Mouse (Mus musculus) brown adipose tissue, adult 24 weeks (tissue): Measurements from ENCODE around the gene Brd2. TPM values are rescaled to one million over a fixed set of nuclear protein-coding genes. Genes with fewer than 3 reads are reported as not detected.

Source experiments
- H3K27ac ChIP-seq: fragments of 200-500 bp; replicated peaks from 2 replicates; pipeline ENCODE4 v1.5.1; 2012; ENCODE audit warnings: low read depth, mild to moderate bottlenecking, low read length
- H3K4me1 ChIP-seq: fragments of 200-500 bp; 2 replicates; pipeline ENCODE4 v1.6.1; 2012; ENCODE audit warnings: low read length, mixed read lengths; ENCODE audit not compliant: control insufficient read depth, insufficient read depth, insufficient read length
- H3K4me3 ChIP-seq: fragments of 200-500 bp; 2 replicates; pipeline ENCODE4 v1.5.1; 2012; ENCODE audit warnings: low read depth, mild to moderate bottlenecking, low read length, moderate library complexity; ENCODE audit not compliant: insufficient read depth
- polyA plus RNA-seq: library from polyadenylated mRNA; stranded (reverse); fragments of >200 nt; gene quantifications from 2 replicates; pipeline ENCODE4 v1.2.4, GENCODE M21; 2012; ENCODE audit not compliant: missing spikeins, insufficient read depth, insufficient read length

The Brd2 gene
- polyA plus RNA-seq, 1 experiment: 86.3 TPM

DNA sequence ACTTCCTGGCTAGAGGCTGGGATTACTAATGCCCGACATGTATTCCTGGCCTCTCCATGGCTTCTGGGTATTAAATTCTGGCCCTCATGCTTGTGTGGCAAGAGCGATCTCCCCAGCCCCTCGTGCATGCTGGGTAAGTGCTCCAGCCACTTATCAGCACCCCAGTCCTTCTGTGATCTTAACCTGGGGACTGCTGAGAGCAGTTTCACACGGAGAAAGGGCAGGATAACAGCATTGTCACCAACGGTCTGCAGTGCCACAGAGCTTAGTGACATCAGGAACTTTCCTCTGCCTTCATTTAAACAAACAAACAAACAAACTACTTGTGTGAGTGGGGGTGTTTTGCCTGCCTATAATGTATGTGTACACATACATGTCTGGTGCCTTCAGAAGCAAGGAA is 17.8 kb upstream of the Brd2 start:
- no peak overlapping the region for H3K27ac ChIP-seq
- H3K4me1 ChIP-seq: no peaks in the 10 kb centered on the region
- no peak overlapping the region for H3K4me3 ChIP-seq

DNA sequence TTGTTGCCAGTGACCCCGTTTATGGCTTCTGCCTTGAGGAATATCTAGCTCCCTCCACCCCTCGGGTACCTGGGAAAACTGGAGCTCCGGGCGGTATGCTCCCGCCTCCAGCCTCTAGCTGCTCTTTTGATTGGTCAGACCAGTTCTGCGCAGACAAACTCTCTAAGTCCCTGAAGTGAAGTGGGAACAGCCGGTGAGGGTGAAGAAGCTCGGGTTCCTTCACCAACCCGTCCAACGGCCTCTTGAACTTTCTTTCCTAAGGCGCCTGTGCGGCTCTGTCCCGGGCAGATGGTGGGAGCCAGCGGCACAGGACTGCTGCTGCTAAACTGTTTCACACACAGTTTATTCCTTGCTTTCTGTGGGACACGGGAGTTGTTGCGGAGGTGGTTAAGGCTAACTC is 17.0 kb upstream of the Brd2 start:
- Histone ChIP-seq H3K4me3 (peak overlapping the region; percentile 30), H3K27ac (peak overlapping the region; percentile 39; the same call in 1 of the 2 replicates), H3K4me1 (no peaks in the 10 kb centered on the region)

DNA sequence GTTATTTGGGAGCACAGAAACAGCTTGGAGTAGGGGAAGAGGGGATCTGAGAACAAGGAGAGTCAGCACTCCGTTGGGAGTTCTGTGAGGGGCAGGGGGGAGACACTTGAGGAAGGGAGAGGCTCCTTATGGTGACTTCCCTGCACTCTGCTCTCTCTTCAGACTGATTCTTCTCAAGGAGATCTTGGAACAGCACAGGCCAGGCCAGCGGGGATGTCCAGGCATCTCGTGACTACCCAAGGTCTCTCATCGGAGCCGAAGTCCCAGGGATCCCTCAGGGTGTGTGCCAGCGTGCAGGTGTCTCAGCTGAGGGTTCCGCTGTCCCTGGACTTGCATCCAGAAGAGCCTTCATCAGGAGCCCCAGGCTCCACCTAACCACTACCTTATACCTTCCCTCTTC is 16.2 kb upstream of the Brd2 start:
- Histone ChIP-seq H3K4me3 (no peak overlapping the region), H3K4me1 (no peaks in the 10 kb centered on the region), H3K27ac (no peak overlapping the region)

- H3K4me3 ChIP-seq: no peak overlapping the region
- H3K27ac ChIP-seq: no peak overlapping the region
- no peaks in the 10 kb centered on the region for H3K4me1 ChIP-seq
Observed at GRCm38 (mm10) chr17:34137601-34138000, 15.2 kb upstream of the Brd2 start.

DNA sequence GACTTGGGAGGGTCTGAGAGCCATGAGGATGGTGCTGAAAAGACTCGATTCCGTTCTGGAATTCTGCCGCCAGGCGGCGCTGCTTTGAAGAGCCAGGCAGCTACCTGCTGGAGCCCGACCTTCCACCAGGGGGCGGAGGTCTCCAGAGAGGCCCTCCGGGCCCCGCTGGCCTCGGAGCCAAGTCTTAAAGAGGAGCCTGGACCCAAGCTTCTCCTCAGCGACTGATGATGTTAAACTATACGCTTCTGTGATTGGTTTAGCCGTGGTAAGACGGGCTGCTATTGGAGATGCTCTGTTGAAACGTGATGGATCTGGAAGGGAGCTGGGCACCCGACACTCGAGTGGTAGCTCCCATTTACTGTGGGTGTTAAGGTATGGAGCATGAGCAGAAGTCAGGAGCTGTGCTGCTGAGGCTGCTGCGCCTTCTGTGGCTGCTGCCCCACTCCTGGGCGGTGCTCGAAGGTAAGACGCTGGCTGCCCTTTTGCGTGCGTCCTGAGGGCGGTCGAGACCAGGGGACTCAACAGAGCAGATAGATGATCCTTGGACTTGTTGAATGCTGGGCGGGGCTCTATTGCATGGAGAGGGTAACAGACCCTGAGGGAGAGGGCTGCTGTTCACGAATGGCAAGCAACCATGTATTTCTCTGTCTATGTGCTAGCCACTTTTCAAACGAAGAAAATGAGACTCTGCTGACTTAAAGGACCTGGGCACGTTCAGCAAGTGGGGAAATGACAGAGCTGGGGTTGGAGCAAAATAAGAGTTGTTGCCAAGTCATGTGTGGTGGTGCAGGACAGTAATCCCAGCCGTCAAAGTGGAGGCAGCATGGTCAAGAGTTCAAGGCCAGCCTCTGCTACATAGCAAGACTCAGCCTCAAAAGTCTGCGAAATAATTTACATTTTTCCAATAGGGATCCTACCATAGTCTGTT is 13.1 kb upstream of the Brd2 start:
- Histone ChIP-seq H3K4me3 (peak overlapping the region; percentile 53), H3K27ac (no peak overlapping the region; the same call in 1 of the 2 replicates), H3K4me1 (no peaks in the 10 kb centered on the region)

GRCm38 (mm10) chr17:34134451-34134850 is 12.0 kb upstream of the Brd2 start:
- no peak overlapping the region for H3K4me3 ChIP-seq
- no peak overlapping the region for H3K27ac ChIP-seq
- peaks cover 7% of the 10 kb centered on the region for H3K4me1 ChIP-seq

DNA sequence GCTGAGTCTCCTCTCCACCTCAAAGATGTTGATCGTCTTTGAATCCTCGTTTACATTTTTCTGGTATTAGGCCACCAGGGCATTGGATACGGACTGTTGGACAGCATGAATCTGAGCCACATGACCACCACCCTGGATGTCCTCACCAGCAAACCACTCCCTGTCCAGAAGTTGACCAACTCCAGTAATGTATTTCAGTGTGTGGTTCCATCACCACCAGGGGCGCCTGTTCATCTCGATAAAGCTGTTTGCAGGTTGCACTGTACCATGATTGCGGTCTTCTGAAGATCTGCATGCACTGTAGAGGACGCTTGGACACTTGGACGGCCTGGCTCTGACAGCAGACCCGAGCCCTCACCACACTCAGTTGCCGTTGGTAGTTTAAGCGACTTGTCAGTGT is 10.9 kb upstream of the Brd2 start:
- peaks cover 15% of the 10 kb centered on the region for H3K4me1 ChIP-seq
- no peak overlapping the region for H3K27ac ChIP-seq
- no peak overlapping the region for H3K4me3 ChIP-seq

GRCm38 (mm10) chr17:34131911-34132310 is 9.5 kb upstream of the Brd2 start:
- no peak overlapping the region for H3K27ac ChIP-seq
- H3K4me3 ChIP-seq: no peak overlapping the region
- peaks cover 23% of the 10 kb centered on the region for H3K4me1 ChIP-seq

DNA sequence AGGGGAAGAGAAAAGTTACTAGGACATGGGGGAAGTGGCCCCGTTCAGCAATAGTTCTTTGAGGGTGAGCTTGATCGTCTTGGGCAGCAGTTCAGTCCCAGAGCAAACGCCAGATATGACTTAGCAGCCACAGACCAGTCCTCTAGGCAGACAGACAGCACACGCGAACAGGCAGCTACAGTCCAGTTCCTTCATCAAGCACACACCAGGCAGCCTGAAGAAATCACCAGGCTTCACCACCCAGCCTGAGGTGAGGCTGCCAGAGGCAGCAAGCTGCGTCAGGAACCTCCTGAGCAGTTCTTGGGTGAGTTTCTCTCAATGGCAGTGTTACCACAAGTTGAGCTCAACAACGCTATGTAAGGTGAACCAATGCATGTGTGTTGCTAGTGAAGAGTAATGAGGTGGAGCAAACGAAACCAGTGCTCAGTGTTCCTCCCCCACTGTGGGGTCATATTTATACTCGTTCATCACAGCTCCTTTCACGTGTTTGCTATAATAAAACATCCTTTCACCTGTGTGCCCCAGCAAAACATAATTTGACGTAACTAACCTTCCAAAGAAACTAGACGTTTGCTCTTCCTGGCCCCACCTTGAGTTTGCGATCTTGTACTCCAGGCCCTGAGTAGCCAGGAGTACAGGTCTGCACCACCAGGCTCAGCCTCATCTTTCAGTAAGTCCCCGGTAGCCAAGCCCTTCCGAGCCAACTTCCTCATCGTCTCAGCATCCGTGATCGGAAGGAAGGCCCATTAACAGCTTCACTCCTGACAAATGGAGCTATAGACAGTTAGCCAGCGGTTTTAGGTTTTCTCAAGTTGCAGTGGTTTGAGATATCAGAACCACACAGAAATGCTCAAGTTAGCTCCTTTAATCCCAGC is 7.9 kb upstream of the Brd2 start:
- Histone ChIP-seq H3K4me1 (peaks cover 28% of the 10 kb centered on the region), H3K4me3 (no peak overlapping the region), H3K27ac (no peak overlapping the region)

DNA sequence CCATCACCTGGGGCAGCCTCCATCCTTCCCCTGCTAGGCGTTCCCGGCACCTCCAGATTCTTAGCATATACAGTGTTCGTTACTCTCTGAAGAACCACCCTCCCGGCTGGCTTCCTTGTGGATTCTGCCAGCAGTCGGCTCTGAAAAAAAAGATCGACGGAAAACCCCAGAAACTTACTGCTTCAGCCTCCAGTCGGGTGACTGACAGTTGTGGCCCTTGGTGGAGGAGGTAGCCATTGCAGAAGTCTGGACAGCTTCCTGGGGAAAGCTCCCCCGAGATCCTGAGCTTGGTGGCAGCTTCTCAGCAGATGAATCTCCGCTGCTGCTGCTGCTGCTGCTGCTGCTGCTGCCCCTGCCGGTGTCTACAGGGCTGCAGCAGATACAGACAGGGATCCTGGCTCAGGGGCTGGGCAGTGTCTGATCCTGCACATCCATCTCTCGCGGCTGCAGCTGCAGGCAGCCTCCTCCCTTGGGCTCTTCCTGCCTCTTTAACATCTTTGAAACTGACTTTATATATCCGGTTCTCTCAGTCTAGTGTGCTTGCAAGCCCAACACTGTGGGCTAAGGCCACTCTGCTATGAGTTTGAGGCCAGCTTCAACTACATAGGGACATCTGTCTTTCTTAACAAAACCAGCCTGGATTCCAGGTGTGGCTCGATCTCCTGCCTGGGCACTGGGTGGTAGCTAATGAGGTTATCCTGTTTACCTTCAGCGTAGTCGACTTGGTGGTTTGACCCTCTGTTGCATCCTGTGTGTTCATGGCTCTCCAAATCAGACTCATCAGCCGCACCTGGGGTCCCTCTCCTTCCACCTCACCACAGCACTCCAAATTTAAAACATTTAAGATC is 6.7 kb upstream of the Brd2 start:
- Histone ChIP-seq H3K4me3 (no peak overlapping the region), H3K27ac (no peak overlapping the region), H3K4me1 (peaks cover 28% of the 10 kb centered on the region)

DNA sequence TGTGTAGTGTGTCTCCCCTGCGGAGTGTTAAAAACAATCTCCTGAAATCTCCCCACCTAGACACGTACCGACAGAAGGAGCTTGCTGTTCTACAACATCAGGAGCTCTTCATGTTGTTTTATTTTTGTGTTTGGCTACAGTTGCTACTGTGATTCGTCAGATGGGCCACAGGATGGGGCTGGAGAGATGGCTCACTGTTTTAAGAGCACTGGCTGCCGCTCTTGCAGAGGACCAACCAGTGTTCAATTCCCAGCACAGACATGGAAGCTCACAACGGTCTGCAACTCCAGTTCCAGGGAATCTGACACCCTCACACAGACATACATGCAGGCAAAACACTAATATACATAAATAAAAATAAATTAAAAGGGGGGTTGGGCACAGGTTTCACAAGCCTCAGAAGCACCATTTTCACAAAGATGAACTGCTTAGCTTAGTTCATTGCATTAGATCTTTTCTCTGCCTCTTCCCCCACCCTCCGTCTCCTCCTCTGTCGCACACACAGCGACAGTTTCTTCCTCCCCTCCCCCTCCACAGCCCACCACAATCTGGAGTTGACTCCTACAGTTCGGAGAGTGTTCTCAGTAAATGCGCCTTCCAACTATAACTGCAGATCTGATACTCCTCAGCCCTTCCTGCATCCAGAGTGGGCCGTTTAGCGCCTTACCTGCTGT is 6.0 kb upstream of the Brd2 start:
- H3K27ac ChIP-seq: no peak overlapping the region
- H3K4me1 ChIP-seq: peaks cover 32% of the 10 kb centered on the region
- no peak overlapping the region for H3K4me3 ChIP-seq

- Histone ChIP-seq H3K4me1 (peaks cover 32% of the 10 kb centered on the region), H3K4me3 (no peak overlapping the region), H3K27ac (0 out of 2 replicates have a peak overlapping the region, but pooled peaks have one; percentile 13)
Observed at GRCm38 (mm10) chr17:34127475-34127874, 5.0 kb upstream of the Brd2 start.

- H3K4me1 ChIP-seq: peaks cover 32% of the 10 kb centered on the region
- H3K27ac ChIP-seq: peak overlapping the region; percentile 13; the same call in 1 of the 2 replicates
- H3K4me3 ChIP-seq: no peak overlapping the region
Observed at GRCm38 (mm10) chr17:34126826-34127420, 4.5 kb upstream of the Brd2 start.

DNA sequence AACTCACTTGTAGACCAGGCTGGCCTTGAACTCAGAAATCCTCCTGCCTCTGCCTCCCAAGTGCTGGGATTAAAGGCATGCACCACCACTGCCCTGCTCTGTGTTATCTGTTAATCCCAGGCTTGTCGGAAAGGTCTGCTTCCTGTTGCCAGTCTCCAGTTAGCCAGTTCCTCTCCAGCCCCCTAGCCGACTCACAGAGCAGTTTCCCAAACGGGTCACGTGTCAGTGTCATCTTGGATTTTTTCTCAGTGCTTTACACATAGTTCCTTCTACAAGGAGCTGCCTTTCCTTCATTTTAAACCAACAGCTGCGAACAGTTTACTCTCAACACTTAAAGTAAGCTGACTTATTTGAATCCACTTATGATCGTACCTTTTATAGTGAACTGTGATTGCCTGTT is 2.2 kb upstream of the Brd2 start:
- peaks cover 27% of the 10 kb centered on the region for H3K4me1 ChIP-seq
- H3K4me3 ChIP-seq: no peak overlapping the region
- H3K27ac ChIP-seq: 0 out of 2 replicates have a peak overlapping the region, but pooled peaks have one; percentile 19
